Comparison of ENCODE assay signal across 8 mouse cellular contexts in genomic region chr2:181071706-181072402, GRCm38 (mm10). TPM values are rescaled to one million over a fixed set of nuclear protein-coding genes. Genes with fewer than 3 reads are reported as not detected.
DNase-seq lines count a peak whose midpoint lies in the region; ATAC-seq and TF ChIP-seq lines count a peak whose summit lies in the region.

No protein-coding gene starts in this region.

- peak; percentile 85 for TF ChIP-seq CTCF in ES-Bruce4 (IDR thresholded peaks at IDR 0.05; ENCODE audit: low read depth, low read length)
- peak; percentile 91 for TF ChIP-seq CTCF in lung, postnatal 0 days (IDR thresholded peaks at IDR 0.05)

- TF ChIP-seq EP300 in ES-Bruce4 (IDR thresholded peaks at IDR 0.05; ENCODE audit: insufficient read depth, low read depth, low read length), result no peak
- TF ChIP-seq EP300 in lung, postnatal 0 days (IDR thresholded peaks at IDR 0.05), result no peak

- ATAC-seq in forebrain, embryonic 11.5 days (replicated peaks; ENCODE audit: low FRiP score), result peak; percentile 55; the same call in 1 of the 2 replicates
- peak; percentile 70 to 77 for ATAC-seq in hematopoietic stem cell, adult 5-6 weeks (replicated peaks in 1 of 2; ENCODE audit: insufficient read depth in 1 of 2, low FRiP score in 2 of 2, low TSS enrichment in 1 of 2, low read depth in 1 of 2, poor library complexity in 2 of 2, severe bottlenecking in 2 of 2)
- 0 out of 2 replicates have a peak, but pooled peaks have one; percentile 25 for ATAC-seq in lung, postnatal 0 days

- H3K9me3 ChIP-seq in ES-Bruce4 (replicated peaks; ENCODE audit: control insufficient read depth, insufficient read depth, low read length, poor library complexity, severe bottlenecking), result 0 out of 2 replicates have a peak, but pooled peaks cover 2% of the 10 kb centered on the region
- no peaks in the 10 kb centered on the region for H3K9me3 ChIP-seq in forebrain, embryonic 11.5 days (ENCODE audit: control insufficient read depth, low read length)
- H3K9me3 ChIP-seq in lung, postnatal 0 days (ENCODE audit: low read length), result no peaks in the 10 kb centered on the region

- no peaks in the 10 kb centered on the region for H3K27me3 ChIP-seq in ES-Bruce4 (ENCODE audit: control insufficient read depth, insufficient read depth, low read length, poor library complexity, severe bottlenecking)
- H3K27me3 ChIP-seq in forebrain, embryonic 11.5 days (ENCODE audit: control insufficient read depth, insufficient read depth, low read length), result no peaks in the 10 kb centered on the region
- no peaks in the 10 kb centered on the region for H3K27me3 ChIP-seq in lung, postnatal 0 days (replicated peaks; ENCODE audit: insufficient read depth, low read length)

- 60% methylated on average over 7 of the region's 7 CpGs for WGBS in forebrain, embryonic 11.5 days
- 53% methylated on average over 7 of the region's 7 CpGs for WGBS in lung, postnatal 0 days

- no peak overlapping the region for H3K4me3 ChIP-seq in ES-Bruce4 (ENCODE audit: low read depth, low read length)
- no peak overlapping the region for H3K4me3 ChIP-seq in forebrain, embryonic 11.5 days (ENCODE audit: low read depth, low read length)
- no peak overlapping the region for H3K4me3 ChIP-seq in lung, postnatal 0 days (ENCODE audit: low read depth, low read length)

- DNase-seq in brain, embryonic 18.5 days (ENCODE audit: low read depth, low spot score), result peak; percentile 55
- peak; percentile 91 for DNase-seq in forebrain, embryonic 11.5 days (ENCODE audit: low spot score)
- DNase-seq in layer of hippocampus, adult 9-11 months, result peak; percentile 73
- peak; percentile 73 for DNase-seq in lung, postnatal 0 days (ENCODE audit: low spot score)
- DNase-seq in retina, adult 2 months (ENCODE audit: low read depth, low spot score), result peak; percentile 70
- peak; percentile 57 for DNase-seq in thymus, postnatal 14 days

- no peaks in the 10 kb centered on the region for H3K36me3 ChIP-seq in ES-Bruce4 (ENCODE audit: control insufficient read depth, insufficient read depth, low read length, poor library complexity, severe bottlenecking)
- no peaks in the 10 kb centered on the region for H3K36me3 ChIP-seq in forebrain, embryonic 11.5 days (ENCODE audit: control insufficient read depth, insufficient read depth, low read length)
- no peaks in the 10 kb centered on the region for H3K36me3 ChIP-seq in lung, postnatal 0 days (ENCODE audit: insufficient read depth, low read length)

- no peak overlapping the region for H3K4me2 ChIP-seq in forebrain, embryonic 11.5 days (ENCODE audit: low read depth, low read length, severe bottlenecking)
- no peak overlapping the region for H3K4me2 ChIP-seq in lung, postnatal 0 days (replicated peaks; ENCODE audit: low read depth, low read length)

- H3K9ac ChIP-seq in ES-Bruce4 (ENCODE audit: low read depth, poor library complexity, severe bottlenecking), result no peak overlapping the region
- H3K9ac ChIP-seq in forebrain, embryonic 11.5 days (ENCODE audit: low read length), result no peak overlapping the region
- H3K9ac ChIP-seq in lung, postnatal 0 days (replicated peaks; ENCODE audit: low read depth), result no peak overlapping the region

- H3K27ac ChIP-seq in ES-Bruce4 (ENCODE audit: insufficient read depth, low read length), result no peak overlapping the region
- H3K27ac ChIP-seq in forebrain, embryonic 11.5 days (ENCODE audit: low read depth, low read length), result no peak overlapping the region
- H3K27ac ChIP-seq in lung, postnatal 0 days (ENCODE audit: low read length), result no peak overlapping the region

- no peak for TF ChIP-seq POLR2A in ES-Bruce4 (IDR thresholded peaks at IDR 0.05; ENCODE audit: insufficient read depth, low read length)

- H3K4me1 ChIP-seq in ES-Bruce4 (ENCODE audit: control insufficient read depth, insufficient read depth, low read length), result peaks cover 2% of the 10 kb centered on the region
- no peaks in the 10 kb centered on the region for H3K4me1 ChIP-seq in forebrain, embryonic 11.5 days (replicated peaks; ENCODE audit: control insufficient read depth, insufficient read depth, low read length)
- H3K4me1 ChIP-seq in lung, postnatal 0 days (ENCODE audit: insufficient read depth, low read depth, low read length), result no peaks in the 10 kb centered on the region

RNA-seq across cellular contexts. Expression of gene Chrna4, which starts 28.5 kb away (rescaled TPM):
- polyA plus RNA-seq in ES-Bruce4 (2011; ENCODE audit: insufficient read depth, insufficient read length, low read depth, missing spikeins), result 0.43 and 1.0 TPM in 2 replicates
- 18.7 and 19.3 TPM in 2 replicates for polyA plus RNA-seq in forebrain, embryonic 11.5 days (2014; fragmentation: Nextera tagmentation; extraction: Ambion mirVana)
- total RNA-seq in hematopoietic stem cell, adult 5-6 weeks (2017), result not detected in 2 replicates
- 0.04 and 0.15 TPM in 2 replicates for polyA plus RNA-seq in lung, postnatal 0 days (2015; fragmentation: Nextera tagmentation; extraction: Ambion mirVana)
